Mouse (Mus musculus) layer of hippocampus, adult 9-10 months (tissue): ENCODE measurements at regions not wholly inside any gene's neighbourhood (a gene's known extent, or its start where the extent isn't known, plus 50 kb on each side); places are given as distances from the start of the nearest gene placed in this dataset.

Experiments
- DNase-seq: peaks from one replicate; pipeline ENCODE4 v3.0.0; 2022; ENCODE audit warnings: low spot score

- DNase-seq: no peak
These were observed 121.0 kb upstream of the Jarid2 start for GRCm38 (mm10) chr13:44608286-44608675.

DNA sequence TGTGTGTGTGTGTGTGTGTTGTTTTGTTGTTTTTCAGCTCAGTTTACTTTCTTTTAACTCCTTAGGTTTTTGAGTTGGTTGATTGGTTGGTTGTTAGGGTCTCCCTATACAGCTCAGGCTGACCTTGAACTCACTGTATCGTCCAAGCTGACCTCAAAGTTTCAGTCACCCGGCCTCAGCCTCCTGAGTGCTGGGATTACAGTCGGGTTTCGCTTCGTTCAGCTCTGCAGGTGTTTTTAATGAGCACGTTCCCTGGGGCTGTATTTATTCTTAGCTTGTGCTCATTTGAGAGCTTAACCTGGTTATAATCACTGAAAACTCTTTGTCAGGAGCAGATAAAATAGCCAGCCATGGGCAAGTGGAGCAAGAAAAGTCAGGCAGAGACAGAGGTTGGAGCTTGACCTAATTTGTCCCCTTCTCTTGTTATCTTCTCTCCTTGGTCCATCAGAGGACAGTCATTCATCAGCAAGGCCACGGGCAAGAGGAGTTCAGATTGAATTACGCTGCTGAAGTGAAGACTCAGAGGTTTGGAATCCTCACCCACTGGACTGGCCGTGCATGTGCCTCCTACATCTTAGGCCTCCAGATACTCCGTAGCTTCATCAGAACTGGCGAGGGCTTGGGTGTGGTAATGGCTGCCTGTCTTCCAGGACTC is 120.5 kb upstream of the Jarid2 start:
- no peak for DNase-seq

- no peak for DNase-seq
These were observed 119.7 kb upstream of the Jarid2 start for GRCm38 (mm10) chr13:44609606-44610005.

DNA sequence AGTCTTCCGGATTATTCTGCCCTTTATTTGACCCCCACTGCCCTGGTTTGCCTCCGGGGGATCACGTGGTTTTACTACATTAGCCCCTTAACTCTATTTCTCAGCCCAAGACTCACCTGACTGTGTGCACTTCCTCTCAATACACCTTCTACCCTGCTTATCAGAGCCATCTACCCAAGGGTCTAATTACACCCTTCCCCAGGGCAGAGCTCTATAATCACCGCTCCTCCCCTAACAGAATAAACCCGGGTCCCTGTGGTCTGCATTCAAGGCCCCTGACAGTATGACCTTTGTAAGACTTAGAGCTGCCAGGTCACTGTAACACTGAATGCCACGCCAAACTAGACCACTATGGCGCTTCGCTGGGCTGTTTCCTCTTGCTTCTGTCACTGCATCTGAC is 113.6 kb upstream of the Jarid2 start:
- DNase-seq: no peak

GRCm38 (mm10) chr13:44618368-44618767 is 110.9 kb upstream of the Jarid2 start:
- DNase-seq: no peak

DNA sequence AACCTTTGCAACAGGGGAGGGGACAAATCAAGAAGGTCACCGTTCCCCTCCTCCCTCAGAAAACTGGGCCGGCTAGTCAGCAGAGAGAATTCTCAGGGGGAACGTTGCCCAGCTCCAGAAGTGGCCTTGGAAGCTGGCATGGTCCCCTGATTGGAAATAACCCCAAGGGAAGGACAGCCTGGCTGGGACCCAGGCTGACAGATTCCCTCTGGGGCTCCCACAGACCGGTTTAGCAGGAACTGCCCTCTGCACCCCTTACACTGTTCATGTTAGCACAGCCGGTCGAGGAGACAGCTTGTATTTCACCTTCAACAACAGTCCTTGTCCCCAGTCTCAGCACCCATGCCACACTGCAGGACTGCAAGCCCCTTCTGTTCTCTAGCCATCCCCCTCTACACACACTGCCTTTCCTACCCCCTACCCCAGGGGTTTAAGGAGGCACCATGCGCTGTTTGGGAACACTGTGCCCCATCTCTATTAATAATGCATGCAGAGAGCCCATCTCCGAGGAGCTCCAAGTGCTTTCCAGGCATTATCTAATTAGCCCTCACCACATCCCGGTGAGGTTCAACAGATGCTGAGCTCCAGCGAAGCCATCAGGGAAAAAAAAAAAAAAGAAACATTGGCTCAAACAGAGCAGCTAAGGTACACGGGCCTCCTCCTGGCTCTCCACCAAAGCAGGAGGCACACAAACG is 106.5 kb upstream of the Jarid2 start:
- no peak for DNase-seq

- no peak for DNase-seq
These were observed 104.6 kb upstream of the Jarid2 start for GRCm38 (mm10) chr13:44624716-44625115.

DNA sequence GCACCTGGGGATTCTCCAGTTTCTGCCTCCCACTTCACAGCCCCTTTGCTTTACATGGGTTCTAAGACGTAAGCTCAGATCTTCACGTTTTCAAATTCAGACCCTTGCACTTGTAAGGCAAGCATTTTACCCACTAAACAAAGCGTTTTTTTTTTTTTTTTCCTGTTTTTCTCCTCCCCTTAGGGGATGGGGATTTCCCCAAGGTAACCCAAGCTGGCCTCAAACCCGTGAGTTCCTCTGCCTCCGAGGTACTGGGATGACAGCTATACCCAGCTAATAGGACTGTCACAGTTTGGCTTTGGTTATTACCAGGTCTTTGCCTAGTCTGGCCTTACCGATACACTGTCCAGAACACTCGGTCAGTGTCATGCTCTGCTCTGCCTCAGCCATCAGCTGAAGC is 103.5 kb upstream of the Jarid2 start:
- no peak for DNase-seq

GRCm38 (mm10) chr13:44626806-44627205 is 102.5 kb upstream of the Jarid2 start:
- DNase-seq: no peak

GRCm38 (mm10) chr13:44630061-44630460 is 99.2 kb upstream of the Jarid2 start:
- DNase-seq: no peak

DNA sequence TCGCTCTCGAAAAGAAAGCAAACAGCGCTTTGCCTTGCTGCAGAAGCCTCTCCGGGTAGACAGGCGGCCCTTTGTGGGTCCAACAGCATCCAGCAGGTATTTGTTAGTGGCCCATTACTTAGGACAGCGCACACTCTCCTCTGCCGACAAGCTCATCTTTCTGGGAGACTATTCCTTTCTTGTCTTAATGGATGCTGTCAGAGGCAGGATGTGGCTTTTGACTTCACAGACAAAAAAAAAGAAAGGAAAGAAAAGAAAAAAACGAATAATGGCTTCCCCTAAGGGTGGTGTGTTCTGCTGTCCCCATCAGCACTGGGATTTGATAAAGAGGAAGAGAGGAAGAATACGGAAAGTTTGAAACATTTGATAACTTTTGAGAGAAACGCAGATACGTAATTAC is 94.7 kb upstream of the Jarid2 start:
- no peak for DNase-seq

DNA sequence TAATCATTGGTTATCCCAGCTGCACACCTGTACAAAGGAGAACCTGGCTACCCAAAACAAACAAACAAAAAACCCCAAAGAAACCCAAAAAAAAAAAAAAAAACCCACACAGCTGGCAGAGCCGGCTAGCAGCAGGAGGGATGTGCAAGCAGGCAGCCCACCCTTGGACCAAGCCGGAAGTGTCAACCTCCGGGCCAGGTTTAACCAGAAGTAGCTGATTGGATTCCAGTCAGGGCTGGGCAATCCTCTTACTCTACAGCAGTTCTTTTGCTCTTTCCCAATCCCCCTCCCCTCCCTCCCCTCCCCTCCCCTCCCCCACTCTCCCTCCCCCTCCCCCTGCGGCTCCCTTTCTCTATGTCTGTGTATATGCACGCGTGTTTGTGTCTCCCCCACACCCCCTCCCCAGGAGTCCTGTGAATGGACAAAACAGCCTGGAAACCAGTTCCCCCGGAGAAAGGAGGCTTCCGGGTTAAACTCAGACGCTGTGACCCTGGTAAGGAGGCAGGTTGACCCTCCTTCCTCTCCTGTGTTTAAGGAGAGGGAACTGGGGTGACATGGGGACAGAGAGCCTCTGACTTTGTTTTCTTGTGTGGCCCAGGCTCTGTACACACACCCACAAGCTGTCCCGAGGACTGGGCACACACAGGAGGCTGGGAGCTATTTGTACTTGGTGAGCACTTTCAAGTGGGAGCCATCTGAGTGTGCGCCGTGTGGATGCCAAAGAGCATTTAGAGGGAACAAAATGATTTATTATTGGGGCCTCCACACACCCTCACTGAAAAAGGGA is 93.9 kb upstream of the Jarid2 start:
- DNase-seq: no peak

GRCm38 (mm10) chr13:44636008-44636335 is 93.3 kb upstream of the Jarid2 start:
- no peak for DNase-seq

- no peak for DNase-seq
These were observed 86.9 kb upstream of the Jarid2 start for GRCm38 (mm10) chr13:44642361-44642760.

- DNase-seq: no peak
These were observed 79.2 kb upstream of the Jarid2 start for GRCm38 (mm10) chr13:44650052-44650451.

DNA sequence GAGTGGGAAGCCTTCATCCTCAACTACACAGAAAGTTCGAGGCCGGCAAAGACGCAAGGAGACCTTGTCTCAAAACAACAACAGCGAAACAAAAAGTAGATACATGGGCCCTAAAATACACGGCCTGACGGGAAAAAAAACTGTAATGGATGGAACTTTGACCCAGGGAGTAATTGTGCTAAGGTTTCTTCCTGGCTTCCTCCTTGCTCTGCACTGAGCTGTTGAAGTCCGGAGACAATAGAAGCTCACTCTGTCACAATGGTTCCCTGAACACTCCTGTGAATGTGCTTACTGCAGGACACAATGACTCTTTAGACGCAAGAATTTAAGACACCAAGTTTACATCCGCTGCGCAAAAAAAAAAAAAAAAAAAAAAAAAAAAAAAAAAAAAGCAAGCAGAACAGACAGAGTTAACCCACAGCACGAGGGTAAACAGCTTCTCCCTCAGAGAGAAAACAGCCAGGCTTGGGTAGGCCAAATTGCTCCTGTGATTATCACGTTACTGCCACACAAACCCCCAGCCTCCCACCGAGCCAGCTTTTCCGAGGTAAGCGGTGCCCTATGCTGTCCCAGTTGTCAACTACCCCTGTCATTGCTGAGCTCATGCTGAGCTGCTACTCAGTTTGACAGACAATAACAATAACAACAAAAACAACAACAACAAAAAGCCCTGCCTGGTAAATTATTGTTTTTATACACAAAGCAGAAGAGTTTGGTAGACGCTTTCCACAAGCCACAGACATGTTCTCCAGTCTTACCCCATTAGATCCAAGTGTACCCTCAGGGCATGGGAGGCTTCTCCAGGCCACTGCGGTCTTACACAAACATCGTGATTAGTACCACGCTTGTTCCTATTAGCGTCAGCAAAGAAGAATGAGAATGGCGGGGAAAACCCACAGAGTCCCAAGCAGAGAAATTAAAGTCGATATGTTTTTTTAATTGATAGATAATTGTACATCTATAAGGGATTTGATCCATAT is 77.7 kb upstream of the Jarid2 start:
- no peak for DNase-seq

- DNase-seq: peak; percentile 20
These were observed 71.3 kb upstream of the Jarid2 start for GRCm38 (mm10) chr13:44657905-44658414.

GRCm38 (mm10) chr13:44659861-44660260 is 69.4 kb upstream of the Jarid2 start:
- no peak for DNase-seq

- no peak for DNase-seq
These were observed 66.2 kb upstream of the Jarid2 start for GRCm38 (mm10) chr13:44663062-44663461.

DNA sequence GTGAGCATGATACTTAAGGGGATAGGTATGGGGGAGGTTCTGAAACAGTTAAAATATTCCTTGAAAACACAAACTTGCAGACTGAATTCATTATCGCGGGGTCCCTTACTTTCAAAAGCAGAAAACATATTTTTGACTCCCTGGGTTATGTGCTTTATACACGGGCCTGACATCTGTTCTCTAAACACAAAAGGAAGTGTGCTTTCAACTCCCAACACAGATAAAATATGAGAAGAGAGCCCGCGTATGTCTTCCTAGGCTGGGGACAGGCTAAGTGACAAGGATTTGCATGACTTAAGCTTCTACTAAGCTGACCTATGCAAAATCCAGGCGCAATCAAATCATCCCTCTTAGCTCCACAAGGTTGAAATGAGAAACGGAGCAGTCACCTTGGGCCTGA is 65.5 kb upstream of the Jarid2 start:
- no peak for DNase-seq

DNA sequence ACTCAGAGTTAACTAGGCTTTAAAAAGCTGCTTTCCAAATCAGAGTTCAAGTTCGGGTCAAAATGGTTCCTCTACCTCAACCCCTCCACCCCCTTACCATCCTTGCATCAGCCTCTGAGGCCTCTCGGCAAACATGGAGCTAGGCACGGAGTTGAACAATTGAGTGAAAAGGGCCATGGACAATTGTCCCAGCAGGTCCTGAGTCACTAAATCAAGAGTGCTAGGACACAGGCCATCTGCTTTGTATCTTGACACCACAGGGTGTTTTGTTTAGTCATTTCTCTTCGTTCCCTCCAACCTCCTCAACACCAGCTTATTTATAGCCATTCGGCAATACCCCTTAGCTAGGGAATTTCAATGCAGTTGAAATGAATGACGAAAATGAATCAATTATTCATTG is 59.5 kb upstream of the Jarid2 start:
- DNase-seq: no peak
